Mouse (Mus musculus): ENCODE measurements around the gene Art1. TPM values are rescaled to one million over a fixed set of nuclear protein-coding genes. Genes with fewer than 3 reads are reported as not detected.

Art1 gene
- total and polyA plus RNA-seq, 2 experiments from 2014 or later = 0.39 TPM; not detected in 1

DNA sequence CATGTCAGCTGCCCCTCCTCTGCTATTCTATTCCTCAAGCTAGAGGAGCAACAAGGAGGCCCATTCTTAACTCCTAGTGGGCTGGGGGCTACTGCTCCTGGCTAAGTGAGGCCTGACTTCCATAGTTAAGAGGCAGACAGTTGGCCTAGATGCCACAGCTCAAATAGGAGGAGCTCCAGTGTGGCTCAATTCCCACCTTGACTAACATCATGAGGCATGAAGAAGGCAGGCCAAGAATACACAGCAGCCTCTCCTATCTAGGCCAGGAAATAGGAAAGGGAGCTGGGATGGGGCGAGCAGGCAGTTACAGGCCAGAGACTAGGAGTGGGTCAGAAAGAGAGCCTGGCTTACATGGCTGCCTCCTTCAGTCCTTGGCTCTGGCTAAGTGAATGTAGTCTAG lies 6.7 kb downstream of the Art1 start:
- H3K27ac ChIP-seq (ENCODE audit: low read depth, low read length) = no peak overlapping the region
- DNase-seq (no peak), ATAC-seq (no peak)
- H3K9me3 ChIP-seq (ENCODE audit: low read length) = no peaks in the 10 kb centered on the region
- TF ChIP-seq CTCF (IDR thresholded peaks at IDR 0.05; ENCODE audit: low read depth) = no peak
- H3K4me1 ChIP-seq (ENCODE audit: insufficient read depth) = no peaks in the 10 kb centered on the region
- 83% methylated on average over 1 of the region's 1 CpGs for WGBS
- no peak overlapping the region for H3K4me2 ChIP-seq (ENCODE audit: low read depth)
- no peaks in the 10 kb centered on the region for H3K36me3 ChIP-seq (ENCODE audit: insufficient read depth)
- H3K9ac ChIP-seq = no peak overlapping the region
- H3K27me3 ChIP-seq (ENCODE audit: insufficient read depth, low read length) = no peaks in the 10 kb centered on the region
- H3K4me3 ChIP-seq (ENCODE audit: low read depth, low read length) = no peak overlapping the region

DNA sequence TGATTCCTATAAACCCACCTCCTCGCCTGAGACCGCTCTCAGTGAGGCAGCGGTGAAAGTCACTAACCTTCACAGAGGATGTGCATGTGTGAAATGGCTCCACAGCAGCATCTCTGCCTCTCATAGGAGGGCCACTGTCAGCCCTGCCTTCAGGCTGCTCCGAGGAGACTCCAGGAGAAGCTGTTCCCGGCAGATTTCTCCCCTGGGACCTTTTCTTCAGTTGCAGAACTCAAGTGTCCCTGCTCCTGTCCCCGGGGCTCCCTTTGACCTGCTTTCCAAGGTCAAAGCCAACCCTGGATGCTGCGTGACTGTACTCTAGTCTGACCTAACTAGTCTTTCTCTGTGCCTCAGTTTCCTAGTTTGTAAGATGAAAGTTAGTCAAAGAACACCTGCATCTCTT lies 7.6 kb downstream of the Art1 start, which contains the start of gene Art5:
Art5 (minus strand) TSS at position 319 of the 400 bp plus-strand sequence.
- no peak within 1 kb of the TSS for H3K4me3 ChIP-seq (ENCODE audit: low read depth, low read length)
- no peak within 1 kb of the TSS for H3K27ac ChIP-seq (ENCODE audit: low read depth, low read length)
- no peak within 1 kb of the TSS for H3K4me2 ChIP-seq (ENCODE audit: low read depth)
- ATAC-seq = no peak
- H3K9ac ChIP-seq = no peak within 1 kb of the TSS
- no peaks in the 10 kb centered on the region for H3K27me3 ChIP-seq (ENCODE audit: insufficient read depth, low read length)
- H3K9me3 ChIP-seq (ENCODE audit: low read length) = no peaks in the 10 kb centered on the region
- no peaks in the 10 kb centered on the region for H3K36me3 ChIP-seq (ENCODE audit: insufficient read depth)
- DNase-seq = no peak
- 79% methylated on average over 7 of the region's 7 CpGs for WGBS
- no peaks in the 10 kb centered on the region for H3K4me1 ChIP-seq (ENCODE audit: insufficient read depth)
- no peak for TF ChIP-seq CTCF (IDR thresholded peaks at IDR 0.05; ENCODE audit: low read depth)

DNA sequence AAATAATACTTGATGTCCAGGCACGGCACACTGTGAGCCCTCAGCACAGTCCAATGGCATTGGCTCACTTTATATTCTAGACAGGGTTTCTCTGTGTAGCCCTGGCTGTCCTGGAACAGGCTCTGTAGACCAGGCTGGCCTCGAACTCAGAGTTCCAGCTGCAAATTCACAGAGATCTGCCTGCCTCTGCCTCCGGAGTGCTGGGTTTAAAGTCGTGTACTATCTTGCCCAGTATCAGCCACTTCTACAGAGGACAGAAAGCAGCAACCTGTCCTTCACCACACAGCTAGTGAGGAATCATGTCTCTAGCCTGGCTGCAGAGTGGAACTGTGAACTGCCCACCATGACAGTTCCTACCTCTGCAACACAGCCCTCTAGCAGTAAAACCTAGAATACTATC lies 8.2 kb downstream of the Art1 start:
- TF ChIP-seq CTCF (IDR thresholded peaks at IDR 0.05; ENCODE audit: low read depth) = no peak
- H3K4me1 ChIP-seq (ENCODE audit: insufficient read depth) = no peaks in the 10 kb centered on the region
- no peaks in the 10 kb centered on the region for H3K27me3 ChIP-seq (ENCODE audit: insufficient read depth, low read length)
- H3K4me2 ChIP-seq (ENCODE audit: low read depth) = no peak overlapping the region
- H3K27ac ChIP-seq (ENCODE audit: low read depth, low read length) = no peak overlapping the region
- no peak overlapping the region for H3K9ac ChIP-seq
- H3K36me3 ChIP-seq (ENCODE audit: insufficient read depth) = no peaks in the 10 kb centered on the region
- ATAC-seq (no peak), DNase-seq (no peak)
- no peaks in the 10 kb centered on the region for H3K9me3 ChIP-seq (ENCODE audit: low read length)
- H3K4me3 ChIP-seq (ENCODE audit: low read depth, low read length) = no peak overlapping the region
- WGBS = 87% methylated on average over 4 of the region's 4 CpGs

DNA sequence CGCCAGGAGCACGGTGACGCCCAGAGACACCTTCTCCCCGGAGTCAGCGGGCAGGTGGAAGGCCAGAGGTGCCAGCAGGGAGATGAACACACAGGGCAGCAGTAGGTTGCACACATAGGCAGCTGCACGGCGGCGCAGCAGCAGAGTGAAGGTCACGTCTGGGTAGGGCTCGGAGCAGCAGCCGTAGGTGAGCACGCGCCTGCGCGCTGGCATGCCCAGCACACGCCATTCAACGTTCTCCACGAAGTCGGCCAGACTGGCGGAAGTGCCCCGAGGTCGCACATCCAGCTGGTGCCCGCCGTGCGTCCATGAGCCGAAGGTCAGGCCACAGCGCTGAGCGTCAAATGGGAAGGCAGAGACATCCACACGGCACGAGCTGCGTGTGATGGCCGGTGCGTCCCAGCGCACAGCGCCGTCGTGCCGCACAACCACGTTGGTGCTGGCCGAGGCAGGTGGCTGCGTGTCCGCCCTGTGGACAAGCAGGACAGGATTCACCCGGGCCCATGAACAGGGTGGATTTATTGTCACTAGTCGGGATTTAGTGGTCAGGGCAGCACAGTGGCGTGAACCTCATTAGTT lies 11.7 kb downstream of the Art1 start:
- H3K4me2 ChIP-seq (ENCODE audit: low read depth) = no peak overlapping the region
- H3K36me3 ChIP-seq (ENCODE audit: insufficient read depth) = 0 out of 2 replicates have a peak, but pooled peaks cover under 1% of the 10 kb centered on the region
- H3K27me3 ChIP-seq (ENCODE audit: insufficient read depth, low read length) = no peaks in the 10 kb centered on the region
- 89% methylated on average over 45 of the region's 45 CpGs for WGBS
- H3K27ac ChIP-seq (ENCODE audit: low read depth, low read length) = no peak overlapping the region
- no peak for TF ChIP-seq CTCF (IDR thresholded peaks at IDR 0.05; ENCODE audit: low read depth)
- H3K4me1 ChIP-seq (ENCODE audit: insufficient read depth) = no peaks in the 10 kb centered on the region
- H3K9ac ChIP-seq = no peak overlapping the region
- DNase-seq = no peak
- ATAC-seq = no peak
- H3K4me3 ChIP-seq (ENCODE audit: low read depth, low read length) = no peak overlapping the region
- H3K9me3 ChIP-seq (ENCODE audit: low read length) = no peaks in the 10 kb centered on the region

DNA sequence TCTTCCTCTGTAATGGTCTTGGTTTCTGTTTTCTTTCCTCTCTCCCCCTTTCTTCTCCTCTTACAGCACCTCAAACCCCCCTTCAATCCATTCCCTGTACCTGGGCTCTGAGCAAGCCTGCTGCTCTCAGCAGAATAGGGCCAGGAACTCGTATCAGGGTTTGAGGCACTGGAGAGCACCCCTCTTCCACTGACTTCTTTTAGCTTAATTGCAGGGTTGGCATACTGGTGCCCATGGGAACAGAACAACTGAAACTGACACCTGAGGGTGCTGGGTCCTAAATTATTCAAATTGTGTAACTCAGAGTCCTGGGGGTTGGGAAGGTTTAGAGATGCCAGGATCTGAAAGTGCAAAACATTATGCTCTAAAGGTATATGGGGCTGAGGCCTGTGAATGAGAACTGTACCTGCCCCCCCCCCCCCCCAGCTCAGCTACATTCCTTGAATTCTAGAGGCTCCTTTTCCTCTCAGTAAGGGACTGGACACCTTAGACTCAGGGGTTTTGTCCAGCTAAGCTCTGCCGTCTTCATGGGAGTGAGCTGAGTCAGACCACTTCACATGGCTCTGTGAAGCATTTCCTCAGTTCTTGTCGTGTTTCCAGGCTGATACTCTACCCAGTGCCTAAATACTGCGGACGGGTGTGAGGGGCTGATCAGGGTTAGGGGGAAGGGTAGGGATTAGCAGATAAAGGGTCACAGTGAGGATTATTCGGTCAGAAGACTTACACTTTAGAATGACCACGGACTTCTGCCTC lies 15.2 kb downstream of the Art1 start, which contains the start of gene Chrna10:
Chrna10 (minus strand) TSS at position 250 of the 753 bp plus-strand sequence.
- WGBS = 46% methylated on average over 7 of the region's 7 CpGs
- H3K4me2 ChIP-seq (ENCODE audit: low read depth) = no peak within 1 kb of the TSS
- H3K9me3 ChIP-seq (ENCODE audit: low read length) = no peaks in the 10 kb centered on the region
- no peak for TF ChIP-seq CTCF (IDR thresholded peaks at IDR 0.05; ENCODE audit: low read depth)
- DNase-seq (no peak), ATAC-seq (no peak)
- no peaks in the 10 kb centered on the region for H3K4me1 ChIP-seq (ENCODE audit: insufficient read depth)
- no peak within 1 kb of the TSS for H3K4me3 ChIP-seq (ENCODE audit: low read depth, low read length)
- H3K36me3 ChIP-seq (ENCODE audit: insufficient read depth) = peaks cover 34% of the 10 kb centered on the region
- H3K27ac ChIP-seq (ENCODE audit: low read depth, low read length) = no peak within 1 kb of the TSS
- no peak within 1 kb of the TSS for H3K9ac ChIP-seq
- H3K27me3 ChIP-seq (ENCODE audit: insufficient read depth, low read length) = no peaks in the 10 kb centered on the region

DNA sequence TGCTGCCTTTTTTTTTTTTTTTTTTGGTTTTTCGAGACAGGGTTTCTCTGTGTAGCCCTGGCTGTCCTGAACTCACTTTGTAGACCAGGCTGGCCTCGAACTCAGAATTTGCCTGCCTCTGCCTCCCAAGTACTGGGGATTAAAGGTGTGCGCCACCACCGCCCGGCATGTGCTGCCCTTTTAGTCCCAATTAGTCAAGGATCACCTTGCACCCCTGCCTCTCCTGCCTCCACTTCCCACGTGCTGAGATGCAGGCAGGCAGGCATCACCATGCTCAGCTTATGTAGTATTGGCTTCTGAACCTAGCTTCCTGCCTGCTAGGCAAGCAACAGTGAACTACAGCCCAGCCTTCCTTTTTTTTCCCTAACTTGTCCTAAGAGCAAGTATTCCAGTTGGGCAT lies 15.8 kb downstream of the Art1 start:
- H3K27ac ChIP-seq (ENCODE audit: low read depth, low read length) = no peak overlapping the region
- peaks cover 40% of the 10 kb centered on the region for H3K36me3 ChIP-seq (ENCODE audit: insufficient read depth)
- ATAC-seq (no peak), DNase-seq (no peak)
- no peak overlapping the region for H3K9ac ChIP-seq
- no peak overlapping the region for H3K4me3 ChIP-seq (ENCODE audit: low read depth, low read length)
- H3K27me3 ChIP-seq (ENCODE audit: insufficient read depth, low read length) = no peaks in the 10 kb centered on the region
- WGBS = 74% methylated on average over 6 of the region's 6 CpGs
- no peak for TF ChIP-seq CTCF (IDR thresholded peaks at IDR 0.05; ENCODE audit: low read depth)
- H3K9me3 ChIP-seq (ENCODE audit: low read length) = no peaks in the 10 kb centered on the region
- H3K4me1 ChIP-seq (ENCODE audit: insufficient read depth) = no peaks in the 10 kb centered on the region
- no peak overlapping the region for H3K4me2 ChIP-seq (ENCODE audit: low read depth)

DNA sequence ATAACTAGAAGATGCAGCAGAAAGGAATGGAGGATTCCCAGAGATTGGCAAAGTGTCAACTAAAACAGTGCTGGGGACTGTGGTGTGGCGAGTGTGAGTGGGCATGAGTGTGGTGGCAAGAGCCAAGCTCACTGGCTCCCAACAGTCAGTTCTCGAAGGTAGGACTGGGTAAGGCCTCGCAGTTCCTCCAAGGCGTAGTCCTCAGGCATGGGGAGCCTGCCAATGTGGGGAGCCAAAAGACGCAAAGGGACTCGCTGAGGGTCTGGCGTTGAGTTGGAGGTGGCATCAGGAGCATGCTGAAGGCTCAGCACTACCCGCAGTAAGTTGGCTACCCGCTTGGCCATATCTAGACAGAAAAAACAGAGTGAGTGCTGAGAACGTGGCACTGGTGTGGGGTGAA lies 18.8 kb downstream of the Art1 start:
- H3K4me1 ChIP-seq (ENCODE audit: insufficient read depth) = no peaks in the 10 kb centered on the region
- 92% methylated on average over 10 of the region's 10 CpGs for WGBS
- H3K27me3 ChIP-seq (ENCODE audit: insufficient read depth, low read length) = no peaks in the 10 kb centered on the region
- H3K36me3 ChIP-seq (ENCODE audit: insufficient read depth) = peaks cover 70% of the 10 kb centered on the region
- no peak overlapping the region for H3K4me2 ChIP-seq (ENCODE audit: low read depth)
- no peak overlapping the region for H3K9ac ChIP-seq
- DNase-seq (no peak), ATAC-seq (no peak)
- no peaks in the 10 kb centered on the region for H3K9me3 ChIP-seq (ENCODE audit: low read length)
- H3K27ac ChIP-seq (ENCODE audit: low read depth, low read length) = no peak overlapping the region
- no peak for TF ChIP-seq CTCF (IDR thresholded peaks at IDR 0.05; ENCODE audit: low read depth)
- no peak overlapping the region for H3K4me3 ChIP-seq (ENCODE audit: low read depth, low read length)

Data from forebrain, postnatal 0 days (tissue).